Mouse (Mus musculus): ENCODE measurements at regions not wholly inside any gene's neighbourhood (a gene's known extent, or its start where the extent isn't known, plus 50 kb on each side); places are given as distances from the start of the nearest gene placed in this dataset.

DNA sequence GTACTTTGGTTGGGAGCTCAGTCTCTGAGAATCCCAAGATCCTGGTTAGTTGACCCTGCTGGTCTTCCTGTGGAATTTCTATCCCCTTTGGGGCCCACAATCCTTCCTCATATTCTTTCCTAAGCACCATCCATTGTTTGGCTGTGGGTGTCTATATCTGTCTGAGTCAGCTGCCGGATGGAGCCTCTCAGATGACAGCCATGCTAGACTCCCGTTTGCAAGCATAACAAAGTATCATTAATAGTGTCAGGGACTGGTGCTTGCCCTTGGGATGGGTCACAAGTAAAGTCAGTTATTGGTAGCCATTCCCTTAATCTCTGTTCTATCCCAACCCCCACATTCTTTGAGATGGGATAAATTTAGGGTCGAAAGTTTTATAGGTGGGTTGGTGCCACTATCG lies 382.1 kb upstream of the Pou3f3 start:
- no peak for DNase-seq

DNA sequence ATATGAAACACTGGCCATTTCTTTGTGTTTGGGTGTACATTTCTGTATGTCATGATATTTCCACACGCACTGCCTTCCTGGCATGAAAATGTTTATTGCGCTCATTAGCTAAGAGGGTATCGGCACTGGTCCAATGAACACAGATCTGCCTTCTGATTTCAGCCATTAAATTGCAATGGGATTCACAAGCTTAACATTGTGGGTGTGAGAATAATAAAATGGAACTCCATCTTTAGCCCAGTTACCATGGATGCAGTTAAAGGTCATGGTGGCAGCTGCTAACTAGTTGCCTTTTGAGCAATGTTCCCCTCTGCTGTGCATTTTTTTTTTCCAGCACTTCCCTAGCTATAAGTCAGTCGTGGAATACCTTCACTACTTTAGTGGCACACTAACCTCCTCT lies 343.7 kb upstream of the Pou3f3 start:
- no peak for DNase-seq

DNA sequence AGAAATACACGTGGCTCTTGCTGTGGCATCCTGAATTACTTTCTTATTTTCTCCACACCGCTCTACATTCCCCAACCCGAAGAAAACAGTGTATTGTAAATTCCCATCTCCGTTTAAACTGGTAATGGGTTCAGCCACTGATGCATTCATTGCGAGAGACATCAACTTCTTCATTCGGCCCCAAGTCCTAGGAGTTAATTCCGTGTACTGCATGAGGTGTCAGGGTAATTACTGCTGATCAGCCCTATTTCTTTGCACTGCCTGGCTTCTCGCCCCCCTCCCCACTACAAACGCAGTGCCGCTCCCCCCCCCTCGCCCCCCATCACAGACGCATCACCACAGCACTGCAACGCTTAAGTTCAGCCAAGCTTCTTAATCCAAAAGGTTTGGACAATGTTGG lies 343.2 kb upstream of the Pou3f3 start:
- no peak for DNase-seq

DNA sequence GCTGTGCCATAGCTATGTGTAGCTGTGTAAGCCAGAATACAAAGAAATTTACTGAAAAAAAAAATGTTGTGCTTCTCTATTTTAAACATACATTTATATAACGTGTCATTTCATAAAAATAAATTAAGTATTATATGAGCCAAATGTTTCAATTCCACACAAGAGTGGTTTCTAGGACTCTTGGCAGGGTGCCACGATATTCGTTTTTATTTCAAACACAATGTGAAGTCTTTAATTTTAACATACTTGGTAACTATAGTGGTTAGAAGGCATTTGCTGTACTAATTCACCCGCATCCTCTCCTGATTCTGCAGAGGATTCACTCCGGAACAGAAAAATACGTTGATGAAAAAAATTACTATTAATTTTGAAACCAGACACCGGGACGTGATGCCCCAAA lies 342.5 kb upstream of the Pou3f3 start:
- no peak for DNase-seq

DNA sequence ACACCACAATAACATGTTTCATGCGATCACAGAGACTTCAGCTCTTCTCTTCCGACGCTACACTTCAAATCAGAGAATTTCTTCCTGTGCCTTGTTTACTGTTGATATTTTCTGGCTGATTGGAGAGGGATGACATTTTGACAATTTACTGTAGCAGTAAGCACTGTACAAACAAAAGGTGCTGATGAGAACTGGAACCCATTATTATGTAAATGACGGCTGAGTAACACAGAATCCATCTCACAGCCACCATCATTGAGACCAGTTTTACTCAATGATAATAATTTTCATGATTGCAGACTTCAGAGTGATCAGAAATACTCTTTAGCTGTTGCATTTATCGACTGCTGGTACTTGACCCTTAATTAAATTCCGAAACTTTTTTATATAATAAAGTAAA lies 341.5 kb upstream of the Pou3f3 start:
- DNase-seq: no peak

DNA sequence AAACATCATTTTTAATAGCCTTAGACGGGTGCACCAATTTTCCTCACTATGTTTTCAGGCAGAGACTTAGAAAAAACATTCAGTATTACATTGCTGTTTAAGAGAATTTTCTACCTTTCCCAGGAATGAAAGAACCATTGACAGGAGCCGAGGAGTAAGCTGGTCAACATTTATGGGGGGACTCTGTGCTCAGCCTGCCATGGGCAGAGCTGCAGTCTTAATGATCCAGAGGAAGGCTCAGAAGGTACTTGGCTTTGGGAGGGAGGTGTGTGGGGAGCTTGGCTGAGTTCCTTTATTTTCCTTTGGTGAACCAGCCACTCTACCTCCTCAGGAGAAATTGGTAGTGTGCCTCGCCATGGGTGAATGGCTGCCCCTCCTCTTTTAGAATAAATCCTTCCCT lies 333.1 kb upstream of the Pou3f3 start:
- DNase-seq: no peak

DNA sequence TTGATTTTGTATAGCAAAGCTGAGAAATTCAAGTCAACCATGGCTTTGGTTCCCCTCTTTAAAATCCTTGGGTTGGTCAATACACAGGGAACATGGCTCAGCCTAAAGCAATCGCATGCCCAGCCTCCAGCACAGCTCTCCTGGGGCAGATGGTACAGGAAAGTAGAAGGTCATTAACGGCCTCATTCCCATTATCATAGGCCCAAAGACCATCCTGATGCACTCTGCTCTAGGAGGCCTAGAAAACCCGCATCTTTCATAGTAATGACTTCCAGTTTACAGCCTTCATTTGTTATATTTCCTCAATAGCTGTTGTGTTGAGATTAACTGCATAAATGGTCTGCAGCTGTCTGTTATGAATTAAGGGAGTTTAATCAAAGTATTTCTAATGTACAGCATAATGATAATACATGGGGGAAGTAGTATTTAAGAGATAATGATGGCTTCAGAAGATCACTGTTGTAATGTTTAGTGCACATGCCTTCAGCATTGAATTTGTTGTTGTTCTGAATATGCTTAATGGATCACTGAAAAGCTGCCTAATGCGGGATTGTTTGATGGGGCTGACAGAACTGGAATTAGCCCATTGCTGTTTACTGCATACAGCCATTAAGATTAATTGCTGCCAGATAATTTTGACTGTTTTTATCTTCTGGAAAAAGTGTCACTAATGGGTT lies 329.8 kb upstream of the Pou3f3 start:
- no peak for DNase-seq

DNA sequence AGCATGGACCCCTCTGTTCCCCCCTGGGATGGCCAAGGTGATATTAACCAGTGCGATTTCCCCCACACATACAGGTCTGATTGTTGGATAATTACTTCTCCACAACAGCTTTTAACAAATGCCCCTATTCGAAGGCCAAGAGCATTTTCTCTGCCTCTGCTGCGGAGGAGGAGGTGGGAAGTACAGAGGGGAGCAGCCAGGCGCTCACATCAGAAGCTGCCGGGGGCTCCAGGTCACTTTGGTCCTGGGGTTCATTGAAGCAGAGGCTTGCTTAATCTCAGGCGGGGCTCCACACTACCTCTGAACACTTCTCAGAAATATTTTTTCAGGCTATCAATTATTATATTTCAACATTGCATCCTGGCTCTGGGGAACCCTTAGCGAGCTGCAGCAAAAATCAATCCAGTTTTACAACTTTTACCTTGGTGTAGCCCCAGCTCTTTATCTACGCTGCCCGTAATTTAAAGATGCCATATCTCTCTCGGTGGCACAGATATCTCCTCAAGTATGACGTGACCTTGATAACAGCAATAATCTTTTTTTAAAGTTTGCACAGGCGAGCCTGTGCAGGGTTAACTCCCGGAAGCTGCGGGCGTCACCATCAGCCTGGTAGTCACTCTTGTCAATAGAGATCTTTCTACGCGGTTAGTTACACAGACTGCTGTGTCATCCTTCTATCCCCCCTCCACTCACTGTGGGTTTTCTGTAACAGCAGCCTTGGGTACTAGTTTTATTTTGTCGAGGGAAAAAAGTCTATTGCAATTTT lies 307.5 kb upstream of the Pou3f3 start:
- DNase-seq: no peak

DNA sequence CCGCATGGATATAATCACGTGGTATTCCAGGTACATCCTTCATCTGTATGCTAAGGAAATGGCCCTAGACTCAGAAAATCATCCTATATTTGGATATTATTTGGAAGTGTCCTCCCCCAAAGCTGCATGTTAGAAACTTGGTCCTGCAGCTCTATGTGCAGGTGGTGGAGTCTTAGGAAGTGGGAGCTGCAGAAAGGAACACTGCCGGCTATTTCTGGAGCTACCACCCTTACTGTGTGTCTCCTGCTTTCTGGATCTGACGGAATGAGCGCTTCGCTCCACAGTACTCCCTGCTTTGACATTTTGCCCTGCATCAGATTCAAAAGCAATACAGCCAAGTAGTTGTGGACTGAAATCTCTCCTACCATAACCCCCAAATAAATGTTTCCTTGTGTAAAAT lies 306.8 kb upstream of the Pou3f3 start:
- no peak for DNase-seq

DNA sequence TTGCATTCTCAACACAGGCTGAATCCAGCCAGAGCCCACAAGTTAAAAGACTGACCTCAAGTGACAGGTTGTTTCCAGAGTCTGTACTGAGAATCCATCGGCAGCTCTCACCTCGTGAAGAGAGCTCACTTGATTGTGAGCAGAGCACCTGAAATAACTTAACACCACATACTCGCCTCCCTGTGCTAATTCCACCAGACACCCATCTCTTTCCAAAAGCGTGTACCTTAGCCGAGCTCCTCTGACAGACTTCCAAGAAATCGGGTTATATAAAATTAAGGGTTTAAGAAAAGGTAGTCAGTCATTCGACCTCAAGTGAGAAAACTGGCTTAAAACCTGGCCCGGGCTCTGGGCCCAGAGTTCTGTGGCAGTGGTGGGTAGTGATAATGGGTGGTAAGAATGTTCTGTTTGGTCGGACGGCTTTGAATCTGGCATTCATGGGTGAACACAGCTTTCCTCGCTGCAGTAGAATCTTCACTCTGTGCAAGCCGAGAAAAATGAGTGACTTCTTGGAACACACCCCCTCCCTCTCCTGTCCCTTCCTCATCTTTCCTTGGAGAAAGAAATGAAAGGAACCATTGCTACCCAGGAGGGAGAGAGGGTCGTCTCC lies 299.8 kb upstream of the Pou3f3 start:
- DNase-seq: no peak

DNA sequence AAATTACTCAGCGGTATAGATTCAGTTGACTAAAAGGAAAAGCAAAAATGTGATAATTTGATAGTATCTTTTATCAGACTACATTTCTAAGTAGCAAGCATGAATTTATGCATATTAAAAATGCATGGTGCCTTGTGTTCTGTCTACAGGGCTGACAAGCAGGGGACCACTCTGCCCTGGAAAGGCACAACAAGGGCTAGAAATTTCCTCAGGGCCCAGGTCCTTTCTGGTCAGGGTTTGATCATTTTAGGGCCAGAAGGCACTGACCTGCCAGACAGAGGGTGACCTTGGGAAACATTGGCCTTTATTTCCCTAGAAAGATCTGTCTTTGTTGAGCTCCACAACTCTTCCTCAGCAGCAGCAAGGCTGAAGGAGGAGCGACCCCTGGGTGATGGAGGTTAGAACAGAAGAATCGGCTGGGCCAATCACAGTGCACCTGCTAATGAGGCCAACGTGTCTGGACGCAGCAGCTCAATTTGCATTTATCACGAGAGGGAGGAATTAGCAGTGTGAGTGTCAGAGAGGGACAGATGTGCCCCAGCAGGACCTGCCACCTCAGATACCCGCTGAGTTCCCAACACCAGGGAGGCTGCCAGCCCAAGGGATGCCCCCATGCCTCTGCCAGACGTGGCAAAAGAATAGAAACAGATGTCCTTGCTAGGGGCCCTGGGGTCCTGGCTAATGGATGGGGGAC lies 297.0 kb upstream of the Pou3f3 start:
- DNase-seq: no peak

DNA sequence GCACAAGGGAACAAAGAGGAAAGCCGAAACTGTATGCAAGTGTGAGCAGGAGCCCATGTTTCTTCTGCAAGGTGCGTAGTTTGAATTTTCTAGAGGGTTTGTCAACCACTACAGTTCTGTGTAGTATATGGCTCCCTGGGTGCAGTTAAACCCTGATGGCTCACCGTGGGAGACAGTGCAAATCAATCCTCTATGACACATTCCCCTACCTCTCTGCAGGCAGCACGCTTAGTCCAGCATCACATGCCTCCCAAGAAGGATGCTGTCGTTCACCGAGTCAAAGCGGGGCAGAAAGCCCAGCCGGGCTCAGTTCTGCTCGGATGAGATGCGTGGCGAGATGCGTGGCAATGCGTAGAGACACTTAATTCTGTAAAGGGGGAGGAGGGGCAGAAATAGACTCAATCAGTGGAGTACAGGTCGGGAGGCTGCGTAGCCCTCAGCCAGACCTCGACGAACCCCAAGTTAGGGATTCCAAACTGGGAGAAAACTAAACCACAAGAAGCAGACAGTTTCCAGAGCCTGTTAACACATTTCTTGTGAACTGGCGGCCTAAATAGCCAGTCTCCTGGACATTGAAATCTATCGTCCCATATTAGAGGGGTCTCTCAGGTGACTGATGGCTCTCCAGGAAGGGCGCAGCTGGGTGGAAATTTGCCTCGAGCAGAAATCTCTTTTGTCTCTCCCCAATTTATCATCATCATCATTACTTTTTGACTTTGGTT lies 279.6 kb upstream of the Pou3f3 start:
- DNase-seq: no peak

DNA sequence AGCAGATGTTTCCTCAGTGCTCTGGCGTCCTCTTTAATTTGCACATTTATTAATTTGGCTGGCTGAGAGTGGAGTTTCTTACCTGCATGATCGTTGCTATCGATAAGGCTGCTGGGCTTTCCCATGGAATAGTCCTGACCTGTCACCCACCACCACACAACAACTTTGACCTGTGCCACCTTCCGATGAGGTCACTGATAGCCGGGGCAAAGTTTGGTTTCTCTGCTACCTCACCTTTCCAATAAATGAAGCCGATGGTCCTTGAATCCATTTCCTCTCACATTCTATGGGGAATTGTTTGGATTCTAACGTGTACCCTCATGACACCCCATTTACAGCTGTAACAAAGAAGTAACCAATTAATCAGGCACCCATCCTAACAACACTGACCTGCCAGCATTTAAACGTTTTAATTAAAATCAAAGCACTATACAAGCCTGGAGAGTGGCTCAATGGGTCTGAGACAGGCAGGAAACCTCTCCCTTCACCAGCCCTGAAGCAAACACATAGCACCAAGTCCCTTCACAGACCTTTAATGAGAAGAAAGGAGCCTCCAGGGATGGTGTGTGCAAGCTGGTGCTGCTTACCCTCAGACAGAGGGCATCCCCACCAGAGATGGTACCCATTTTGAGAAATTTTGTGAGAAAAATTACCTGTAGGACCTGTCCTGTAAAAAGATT lies 278.9 kb upstream of the Pou3f3 start:
- no peak for DNase-seq

DNA sequence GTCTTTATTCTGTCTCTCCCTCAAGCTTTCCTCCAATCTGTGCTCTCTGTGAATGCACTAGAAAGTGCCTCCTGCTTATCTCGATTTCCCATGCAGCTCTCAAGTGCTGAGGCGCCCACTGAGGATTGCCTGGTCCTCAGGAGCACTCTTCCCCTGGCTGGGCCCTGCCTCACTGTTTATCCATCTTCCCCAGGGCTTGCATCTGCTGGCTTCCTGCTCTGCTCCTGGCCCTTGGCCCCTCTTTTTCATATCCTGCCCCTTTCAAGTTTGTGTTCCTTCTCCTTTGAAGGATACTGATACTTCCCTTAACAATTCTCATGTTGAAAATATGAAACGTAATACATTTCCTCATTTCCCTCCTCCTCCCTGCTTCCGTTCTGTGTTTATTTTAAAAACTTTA lies 277.8 kb upstream of the Pou3f3 start:
- no peak for DNase-seq

DNA sequence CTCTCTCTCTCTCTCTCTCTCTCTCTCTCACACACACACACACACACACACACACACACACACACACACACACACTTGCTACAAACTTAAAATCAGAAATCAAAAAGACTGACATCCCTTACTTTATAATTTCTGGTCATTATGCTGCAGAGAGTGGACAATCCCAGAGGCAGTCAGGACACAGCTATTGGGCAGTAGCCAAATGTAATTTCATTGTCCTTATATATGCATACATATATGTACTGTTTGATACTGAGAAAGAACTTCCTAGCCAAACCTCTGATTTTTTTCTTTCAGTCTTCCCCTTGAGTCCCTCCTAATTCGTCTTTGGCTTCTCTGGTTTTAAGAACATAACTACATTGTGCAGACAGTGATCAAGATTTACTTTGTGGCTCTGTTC lies 277.3 kb upstream of the Pou3f3 start:
- no peak for DNase-seq

DNA sequence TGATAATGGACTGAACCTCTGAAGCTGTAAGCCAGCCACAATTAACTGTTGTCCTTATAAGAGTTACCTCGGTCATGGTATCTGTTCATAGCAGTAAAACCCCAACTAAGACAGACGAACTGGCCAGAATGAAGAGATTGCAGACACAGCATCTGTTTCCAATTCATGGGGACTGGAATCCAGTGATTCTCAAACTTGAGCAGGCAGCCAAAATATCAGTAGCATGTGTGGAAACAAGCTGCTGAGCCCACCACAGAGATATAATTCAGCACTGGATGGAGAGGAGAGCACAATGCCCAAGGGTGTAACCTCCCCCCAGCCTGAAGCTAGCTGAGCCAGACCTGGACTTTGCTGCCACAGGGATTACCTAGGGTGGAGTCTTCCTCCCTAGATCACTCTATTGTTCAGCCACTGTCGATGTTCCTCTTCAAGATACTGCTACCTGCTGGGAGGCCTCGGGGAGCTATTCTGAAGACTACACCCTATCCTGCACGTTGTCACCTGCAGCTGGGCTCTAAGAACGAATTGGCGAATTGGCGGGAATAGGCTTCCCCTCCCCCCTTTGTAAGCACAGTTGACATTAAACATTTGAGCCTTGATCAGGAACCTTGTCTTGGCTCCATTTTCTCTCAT lies 259.1 kb upstream of the Pou3f3 start:
- no peak for DNase-seq

DNA sequence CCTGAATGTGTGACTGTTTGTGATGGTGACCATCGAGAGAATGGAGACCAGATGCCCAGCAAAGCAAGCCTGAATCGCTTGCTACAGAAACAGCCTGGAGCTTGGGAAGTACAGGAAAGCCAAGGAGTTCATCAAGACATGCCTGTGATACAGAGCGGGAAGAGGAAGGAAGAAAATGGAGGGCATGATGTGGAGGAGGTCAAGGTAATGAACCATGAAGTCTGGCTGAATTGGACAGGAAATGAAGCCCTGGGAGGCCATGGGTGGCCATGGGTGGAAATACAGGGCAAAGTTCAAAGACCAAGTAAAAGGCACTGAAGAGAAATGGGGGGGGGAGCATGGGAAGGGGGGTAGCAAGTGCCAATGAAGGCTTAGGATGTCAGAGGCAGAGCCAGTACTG lies 227.2 kb upstream of the Pou3f3 start:
- no peak for DNase-seq

DNA sequence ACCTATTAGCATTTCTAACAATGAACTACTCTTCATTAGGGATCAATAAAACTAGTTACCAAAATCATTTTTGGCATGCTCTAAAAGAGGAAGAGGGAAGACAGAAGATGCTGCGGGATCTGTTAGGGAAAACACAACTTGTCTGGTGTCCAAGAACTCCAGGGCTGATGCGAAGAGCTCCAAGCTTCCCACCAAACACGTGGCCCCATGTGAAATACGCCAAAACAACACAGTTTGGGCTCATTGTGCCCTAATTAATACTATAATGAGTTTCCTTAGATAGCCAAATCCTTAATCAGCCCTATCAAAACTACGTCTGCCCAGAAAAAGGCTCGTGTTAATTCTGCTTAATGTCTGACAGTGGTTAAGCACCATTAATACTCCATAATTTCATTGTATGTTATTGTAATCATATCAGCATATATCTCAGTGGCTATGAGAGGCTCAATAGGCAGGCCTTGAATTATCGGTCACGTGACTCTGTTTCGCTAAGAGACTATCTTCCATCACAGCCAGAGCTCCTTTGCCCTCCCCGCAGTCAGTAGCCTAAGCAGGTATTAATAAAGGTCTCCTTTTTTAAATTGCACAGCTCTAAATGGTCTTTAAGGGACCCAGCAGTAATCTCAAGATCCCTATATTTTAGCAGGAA lies 223.6 kb upstream of the Pou3f3 start:
- no peak for DNase-seq

DNA sequence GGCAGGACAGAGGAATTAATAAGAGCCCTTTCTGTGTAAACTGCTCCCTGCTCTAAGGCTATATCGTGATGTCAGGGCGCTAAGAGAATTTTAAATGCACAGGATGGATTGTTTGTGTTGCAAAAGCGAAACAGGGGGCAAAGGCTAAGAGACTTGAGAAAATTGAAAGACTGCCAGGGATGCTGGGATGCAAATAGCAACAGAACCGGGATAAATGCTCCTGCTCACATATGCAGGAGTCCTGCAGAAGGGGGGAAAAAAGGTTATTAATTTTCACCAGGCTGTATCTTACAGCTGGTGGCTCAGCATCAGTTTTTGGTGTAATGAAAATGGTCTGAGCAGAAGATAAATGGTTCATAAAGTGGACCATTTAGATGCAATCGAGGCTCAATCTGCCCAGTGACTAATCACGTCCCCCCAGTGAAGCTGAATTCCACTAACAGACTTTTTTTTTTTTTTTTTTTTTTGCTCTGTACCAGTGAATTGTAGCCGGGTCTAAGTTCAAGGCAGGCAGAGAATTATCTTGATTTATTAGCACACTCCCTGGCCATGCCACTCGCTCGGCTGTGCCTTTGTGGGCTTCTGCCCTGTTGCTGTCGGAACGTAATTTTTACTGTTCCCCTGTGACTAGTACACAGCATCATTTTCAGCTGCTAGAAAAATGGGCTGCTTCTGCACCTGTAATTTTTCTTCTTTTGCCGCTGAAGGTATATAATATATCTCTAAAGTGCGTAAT lies 222.9 kb upstream of the Pou3f3 start:
- DNase-seq: no peak

DNA sequence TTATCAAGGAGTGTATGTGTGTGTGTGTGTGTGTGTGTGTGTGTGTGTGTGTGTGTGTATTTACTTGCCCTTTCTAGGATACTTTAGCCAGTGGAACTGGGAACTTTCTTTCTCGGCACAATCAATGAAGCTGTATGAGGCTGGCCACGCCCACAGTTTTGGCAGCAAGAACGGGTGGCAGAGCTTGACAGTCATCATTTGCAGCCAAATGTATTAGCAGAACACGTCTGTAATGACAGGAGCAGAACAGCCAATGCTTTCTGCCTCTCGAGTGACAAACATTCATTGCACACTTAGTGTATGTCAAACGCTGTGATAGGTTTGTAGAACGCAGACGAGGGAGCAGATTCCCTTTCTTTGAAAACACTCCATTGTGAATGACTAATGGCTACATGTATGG lies 221.4 kb upstream of the Pou3f3 start:
- no peak for DNase-seq

DNA sequence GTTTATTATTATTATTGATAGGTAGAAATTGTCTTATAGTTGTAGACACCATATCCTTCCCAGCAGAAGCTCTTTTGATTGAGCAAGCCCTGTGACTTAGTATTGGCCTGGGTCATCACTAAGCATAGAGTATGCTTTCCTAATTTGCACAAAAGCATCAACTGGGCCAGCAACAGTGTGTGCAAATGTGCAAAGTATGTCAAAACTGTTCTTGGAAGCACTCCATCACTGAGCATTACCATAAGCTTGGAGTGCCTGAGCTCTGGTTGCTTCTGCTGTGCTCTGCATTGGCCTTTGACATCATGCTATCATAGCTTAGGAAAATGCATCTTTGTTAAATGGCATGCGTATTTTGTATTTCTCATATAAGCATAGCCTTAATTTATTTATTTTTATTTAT lies 220.7 kb upstream of the Pou3f3 start:
- DNase-seq: no peak

Measured in lung, postnatal 4 days (tissue).